Mouse (Mus musculus) brain, embryonic 14.5 days (tissue): Measurements from ENCODE around the gene Jakmip3.

Experiments
- CTCF ChIP-seq: fragments of 200-500 bp; IDR thresholded peaks from 2 replicates; pipeline ENCODE4 v1.5.1; 2012; ENCODE audit warnings: inconsistent platforms, mild to moderate bottlenecking, moderate library complexity, borderline replicate concordance; ENCODE audit not compliant: insufficient read depth, insufficient read length; ENCODE audit errors: extremely low read depth
- POLR2A ChIP-seq: fragments of 200-500 bp; IDR thresholded peaks from 2 replicates; pipeline ENCODE4 v1.6.1; 2012; ENCODE audit warnings: mild to moderate bottlenecking, inconsistent platforms, borderline replicate concordance; ENCODE audit not compliant: poor library complexity, insufficient read depth, insufficient read length, severe bottlenecking; ENCODE audit errors: extremely low read depth

DNA sequence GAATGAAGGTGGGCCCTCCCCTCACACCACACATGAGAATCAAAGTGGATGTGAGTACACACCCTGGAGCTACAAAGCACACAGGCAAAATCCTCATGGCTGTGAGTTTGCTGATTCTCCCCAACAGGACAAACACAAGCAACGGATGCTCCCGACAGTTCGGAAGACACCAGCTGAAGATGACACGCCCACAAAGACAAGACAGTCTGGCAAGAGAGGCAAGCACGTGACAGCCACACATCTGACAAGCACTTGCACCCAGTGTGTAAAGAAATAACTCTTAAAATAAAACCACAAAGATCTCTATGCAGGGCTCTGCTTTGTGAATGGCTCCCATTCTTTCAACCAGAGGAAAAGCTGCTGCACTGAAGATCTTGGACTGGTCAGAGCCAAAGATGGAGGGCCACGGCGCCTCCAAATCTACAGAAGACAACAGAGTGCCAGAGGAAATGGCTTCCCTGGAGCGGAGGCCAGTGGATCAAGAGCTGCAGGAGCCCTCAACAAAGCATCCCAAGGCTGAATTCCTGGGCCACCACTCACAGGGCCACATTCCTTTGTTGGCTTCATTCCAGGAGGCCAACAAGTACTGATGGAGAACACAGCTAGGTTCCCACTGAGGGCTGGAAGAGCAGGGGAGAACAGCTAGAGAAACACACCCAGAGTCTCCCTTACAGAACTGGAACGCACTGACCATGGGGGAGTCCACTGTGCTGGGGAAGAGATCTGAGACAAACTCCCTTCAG is 167.5 kb downstream of the Jakmip3 start:
- TF ChIP-seq POLR2A (no peak), CTCF (no peak)
